Mouse (Mus musculus) adrenal gland, adult 18-20 months (tissue): ENCODE data around the gene Igsf6. TPM values are rescaled to one million over a fixed set of nuclear protein-coding genes. Genes with fewer than 3 reads are reported as not detected.
A peak's percentile ranks its signal among the peaks of the same experiment; 100 is the strongest.

ENCODE experiments used
- DNase-seq, 2 experiments: peaks; one replicate each; pipeline ENCODE4 v3.0.0; 2021 to 2022; ENCODE audit warnings: low spot score in 2 of 2
- long read RNA-seq, 2 experiments: library from polyadenylated mRNA; stranded (forward); transcript quantifications; one replicate each; pipeline ENCODE4 v2.0.0; 2021
- total RNA-seq, 2 experiments: library from RNA; stranded (reverse); gene quantifications; 1 replicate in 1 of 2; 2 replicates in 1 of 2; pipeline ENCODE4 v1.2.3; 2021

Igsf6 gene
- total RNA-seq = 1 to 10 TPM; 2.5 to 4.1 TPM
- long read RNA-seq, experiment 1, partial matches to known transcripts = 0 of 2 reads
- long read RNA-seq, experiment 1, other reads (novel, unspliced or antisense) = 0 of 2 reads
- long read RNA-seq, experiment 2, partial matches to known transcripts = 0 of 1 reads
- long read RNA-seq, experiment 2, other reads (novel, unspliced or antisense) = 0 of 1 reads

DNA sequence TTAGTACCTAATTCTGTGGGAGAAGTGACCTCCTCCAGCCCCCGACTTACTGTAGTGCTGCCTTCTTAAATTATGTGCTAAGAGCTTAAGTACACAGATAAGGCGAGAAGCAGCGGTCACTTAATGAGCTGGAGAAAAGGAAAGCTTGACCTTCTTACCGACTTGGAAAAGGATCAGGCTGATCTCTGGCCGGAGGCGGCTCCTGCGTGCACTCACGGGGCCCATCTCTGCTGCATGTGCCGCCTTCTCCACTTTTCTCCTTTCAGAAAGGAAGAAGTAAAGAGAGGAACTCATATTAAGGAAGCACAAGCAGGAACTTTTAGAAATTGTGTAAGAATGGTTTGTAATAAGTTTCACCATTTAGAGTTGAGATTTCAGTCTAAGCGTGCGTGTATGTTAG is at the start of gene Igsf6:
Gene Igsf6 (minus strand): TSS at position 292 of the 400 bp plus-strand sequence.
- DNase-seq = no peak

- DNase-seq = peak; percentile 86 to 91
These were observed 45.9 kb upstream of the Igsf6 start for GRCm38 (mm10) chr7:121120143-121120818.

DNA sequence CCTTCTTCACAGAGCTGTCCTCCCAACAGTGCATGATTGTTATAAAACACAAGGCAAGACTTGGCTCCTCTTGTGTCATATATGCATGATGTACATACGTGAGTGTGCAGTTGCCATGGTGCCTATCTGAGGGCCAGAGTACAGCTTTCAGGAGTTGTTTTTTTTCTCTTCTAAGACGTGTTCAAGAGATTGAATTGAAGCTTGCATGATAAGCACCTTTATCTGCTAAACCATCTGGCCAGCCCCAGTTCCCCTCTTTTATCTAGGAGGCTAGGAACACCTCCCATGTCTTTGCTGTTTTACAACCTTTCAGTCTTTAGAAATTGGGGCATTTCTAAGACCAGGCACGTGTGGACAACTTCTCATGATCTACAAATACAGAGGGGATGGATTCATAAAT is 37.4 kb upstream of the Igsf6 start:
- no peak for DNase-seq

- DNase-seq = no peak
These were observed 36.9 kb upstream of the Igsf6 start for GRCm38 (mm10) chr7:121111321-121111720.

- no peak for DNase-seq
These were observed 33.5 kb upstream of the Igsf6 start for GRCm38 (mm10) chr7:121107851-121108250.

GRCm38 (mm10) chr7:121098614-121099389 is 24.4 kb upstream of the Igsf6 start:
- DNase-seq = no peak

DNA sequence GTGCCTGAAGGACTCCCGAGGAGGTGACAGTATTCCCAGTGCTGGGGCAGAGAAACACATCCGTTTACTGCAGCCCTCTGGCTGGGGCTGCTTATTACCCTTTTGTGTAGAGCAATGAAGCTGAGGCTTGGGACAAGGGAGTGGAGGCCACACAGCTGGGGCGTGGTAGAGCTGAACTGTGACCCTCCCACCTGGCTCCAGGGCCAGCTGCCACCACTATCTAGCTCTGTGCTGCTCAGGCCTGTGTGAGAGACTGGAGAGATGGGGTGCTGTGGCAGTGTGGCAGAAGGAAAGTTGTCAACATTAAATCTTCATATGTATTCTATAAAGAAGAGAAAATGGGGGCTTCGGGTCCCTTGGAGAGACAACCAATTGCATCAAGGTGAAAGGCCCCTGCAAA is 18.7 kb upstream of the Igsf6 start:
- no peak for DNase-seq

- DNase-seq = no peak
These were observed 16.4 kb upstream of the Igsf6 start for GRCm38 (mm10) chr7:121090748-121091147.

- DNase-seq = no peak
These were observed 14.4 kb upstream of the Igsf6 start for GRCm38 (mm10) chr7:121088745-121089144.

- no peak for DNase-seq
These were observed 11.1 kb upstream of the Igsf6 start for GRCm38 (mm10) chr7:121085500-121085899.

DNA sequence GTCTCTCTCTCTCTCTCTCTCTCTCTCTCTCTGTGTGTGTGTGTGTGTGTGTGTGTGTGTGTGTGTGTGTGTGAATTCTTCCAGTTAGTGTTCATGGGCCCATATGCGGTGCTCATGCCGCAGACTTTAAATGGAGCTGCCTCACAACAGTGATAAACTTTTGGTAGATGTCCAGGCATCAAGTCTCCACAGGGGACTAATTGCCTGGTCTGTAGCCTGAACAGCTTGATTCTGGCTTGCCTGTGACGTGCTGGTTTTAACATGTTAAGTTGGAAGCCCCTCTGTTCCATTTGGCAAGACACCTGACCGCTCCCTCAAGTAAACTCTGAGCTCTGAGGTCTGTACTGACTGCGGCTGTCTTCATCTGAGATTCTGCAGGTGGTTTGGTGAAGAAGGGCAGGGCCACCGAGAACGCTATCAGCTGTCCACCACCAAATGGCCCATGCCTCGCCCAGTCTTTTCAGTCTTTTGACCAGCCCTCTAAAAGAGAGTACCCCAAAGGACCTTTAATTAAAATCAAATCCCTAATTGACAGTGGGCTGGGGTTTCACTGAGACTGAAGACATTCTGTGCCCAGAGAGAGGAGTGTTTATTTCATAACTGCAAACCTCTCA is 10.6 kb upstream of the Igsf6 start:
- no peak for DNase-seq

GRCm38 (mm10) chr7:121082949-121083513 is 8.7 kb upstream of the Igsf6 start:
- no peak for DNase-seq

- DNase-seq = no peak
These were observed 7.4 kb upstream of the Igsf6 start for GRCm38 (mm10) chr7:121081816-121082215.

GRCm38 (mm10) chr7:121081350-121081749 is 7.0 kb upstream of the Igsf6 start, which contains the start of gene Otoa:
Gene Otoa (plus strand): TSS chr7:121081650.
- DNase-seq = no peak

DNA sequence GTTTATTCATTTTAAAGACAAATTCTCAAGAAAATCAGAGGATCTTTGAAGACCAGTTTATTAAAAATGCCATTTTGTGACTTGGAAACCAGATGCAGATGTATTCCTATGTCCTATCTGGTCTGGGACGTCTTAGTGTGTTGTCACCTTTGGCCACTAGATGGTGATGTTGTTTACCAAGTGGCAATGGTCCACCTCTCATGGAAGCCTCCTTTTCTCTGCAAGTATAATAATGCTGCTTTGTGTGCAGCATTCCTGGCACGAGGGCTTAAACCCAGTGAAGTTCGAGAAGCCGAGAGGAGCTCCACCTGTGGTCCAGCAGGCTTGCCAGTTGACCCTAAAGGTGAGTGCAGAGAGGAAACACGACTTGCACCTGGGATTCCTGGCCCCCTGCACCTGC is 3.5 kb upstream of the Igsf6 start:
- DNase-seq = peak; percentile 38 to 61

DNA sequence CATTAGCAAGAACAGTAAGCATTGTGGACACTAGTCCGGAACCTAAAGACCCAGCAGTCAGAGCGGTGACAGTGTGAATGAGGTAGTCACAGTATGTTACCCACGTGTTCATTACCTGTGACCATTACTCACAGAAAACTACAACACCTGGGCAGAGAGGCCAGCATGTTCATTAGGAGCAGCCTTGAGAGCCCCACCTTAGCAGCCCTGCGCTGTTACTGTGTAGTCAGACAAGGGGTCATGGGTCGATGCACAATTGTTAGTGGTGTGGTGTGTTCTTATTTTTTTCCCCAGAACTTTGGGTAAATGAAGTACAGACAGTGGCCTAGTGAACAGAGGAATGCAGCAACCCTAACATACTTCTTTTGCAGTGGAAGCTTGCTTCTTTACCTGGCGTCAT is 2.9 kb upstream of the Igsf6 start:
- no peak for DNase-seq

- DNase-seq = no peak
These were observed 1.0 kb upstream of the Igsf6 start for GRCm38 (mm10) chr7:121075416-121075815.

GRCm38 (mm10) chr7:121074801-121075400 is 529 bp upstream of the Igsf6 start:
- DNase-seq = no peak

GRCm38 (mm10) chr7:121072506-121072905 is 1.9 kb downstream of the Igsf6 start:
- no peak for DNase-seq

DNA sequence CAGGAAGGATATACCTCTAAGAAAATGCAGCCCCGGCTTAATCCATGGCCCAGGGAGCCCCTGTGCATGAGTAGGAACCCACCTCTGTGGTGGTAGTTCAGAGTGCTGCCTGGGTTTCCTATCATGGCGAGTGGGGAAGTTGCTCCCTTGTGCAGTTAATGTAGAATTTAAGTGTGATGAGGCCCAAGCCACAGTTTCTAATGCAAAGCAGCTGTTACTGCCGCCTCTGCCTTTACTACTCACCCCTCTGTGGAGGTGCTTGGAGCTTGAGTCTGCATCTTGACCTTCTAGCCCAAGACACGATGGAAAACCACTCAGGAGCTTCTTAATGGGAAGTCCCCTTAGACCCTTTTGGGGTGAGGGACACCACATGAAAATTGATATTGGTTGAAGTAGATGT is 3.1 kb downstream of the Igsf6 start:
- no peak for DNase-seq

- no peak for DNase-seq
These were observed 10.1 kb downstream of the Igsf6 start for GRCm38 (mm10) chr7:121064309-121064708.
